Mouse (Mus musculus) heart, postnatal 0 days (tissue): ENCODE measurements around the gene Caskin2.

Experiments
- CTCF ChIP-seq: IDR thresholded peaks from 2 replicates; pipeline ENCODE4 v1.5.1; 2016; ENCODE audit warnings: antibody characterized with exemption, control low read depth, low read depth
- EP300 ChIP-seq: IDR thresholded peaks from 2 replicates; pipeline ENCODE4 v1.6.1; 2016; ENCODE audit warnings: antibody characterized with exemption, low read depth

GRCm38 (mm10) chr11:115834033-115834432 is 20.6 kb upstream of the Caskin2 start:
- TF ChIP-seq CTCF (no peak), EP300 (no peak)
